Mouse (Mus musculus) midbrain, embryonic 16.5 days (tissue): ENCODE data around the gene Cep128. TPM values are rescaled to one million over a fixed set of nuclear protein-coding genes. Genes with fewer than 3 reads are reported as not detected.

Experiments used
- ATAC-seq: fragments of 200-750 bp; cut with Nextera tagmentation; 2 replicates; pipeline ENCODE4 v1.8.0; 2017; ENCODE audit warnings: moderate TSS enrichment
- H3K27ac ChIP-seq: fragments of 300-500 bp; sonication (generic); 2 replicates; pipeline ENCODE4 v1.5.1; 2014; ENCODE audit warnings: mild to moderate bottlenecking, low read length, mixed read lengths
- H3K27me3 ChIP-seq: fragments of 300-500 bp; sonication (generic); 2 replicates; pipeline ENCODE4 v1.6.1; 2014; ENCODE audit warnings: low read depth, low read length, mixed read lengths; ENCODE audit not compliant: control insufficient read depth, insufficient read depth
- H3K36me3 ChIP-seq: fragments of 300-500 bp; sonication (generic); 2 replicates; pipeline ENCODE4 v1.6.1; 2014; ENCODE audit warnings: mild to moderate bottlenecking, low read length, moderate library complexity, mixed read lengths; ENCODE audit not compliant: control insufficient read depth, insufficient read depth
- H3K4me1 ChIP-seq: fragments of 300-500 bp; sonication (generic); 2 replicates; pipeline ENCODE4 v1.6.1; 2014; ENCODE audit warnings: mild to moderate bottlenecking, low read length, mixed read lengths; ENCODE audit not compliant: control insufficient read depth, insufficient read depth
- H3K4me2 ChIP-seq: fragments of 300-500 bp; sonication (generic); 2 replicates; pipeline ENCODE4 v1.6.1; 2014; ENCODE audit warnings: mild to moderate bottlenecking, low read length, mixed read lengths
- H3K4me3 ChIP-seq: fragments of 300-500 bp; sonication (generic); 2 replicates; pipeline ENCODE4 v1.5.1; 2014; ENCODE audit warnings: low read depth, mild to moderate bottlenecking, low read length, moderate library complexity, mixed read lengths
- H3K9ac ChIP-seq: fragments of 300-500 bp; sonication (generic); 2 replicates; pipeline ENCODE4 v1.6.1; 2014; ENCODE audit warnings: low read depth, low read length, mixed read lengths
- H3K9me3 ChIP-seq: fragments of 300-500 bp; sonication (generic); replicated peaks from 2 replicates; pipeline ENCODE4 v1.6.1; 2014; ENCODE audit warnings: mild to moderate bottlenecking, low read length, mixed read lengths; ENCODE audit not compliant: control insufficient read depth, poor library complexity, severe bottlenecking
- WGBS: fragments of 180-500 bp; shearing (Covaris S2); extraction: QIAGEN DNeasy Blood & Tissue Kit; methylation state at CpG from one replicate; pipeline ENCODE4 v1.1.7; 2014; 5-methylcytosine and 5-hydroxymethylcytosine counted together
- polyA plus RNA-seq: library from polyadenylated mRNA; unstranded; fragments of >200 nt; fragmentation: Nextera tagmentation; extraction: Ambion mirVana; gene quantifications from 2 replicates; pipeline ENCODE4 v1.2.1, GENCODE M21; 2015

The Cep128 gene
- polyA plus RNA-seq, 1 experiment from 2014 or later: 3.6 TPM

GRCm38 (mm10) chr12:91262801-91263200, 121.4 kb downstream of the Cep128 start:
- Histone ChIP-seq H3K27ac (no peak overlapping the region), H3K4me2 (no peak overlapping the region), H3K9me3 (no peaks in the 10 kb centered on the region), H3K4me3 (no peak overlapping the region), H3K9ac (no peak overlapping the region), H3K4me1 (peaks cover 8% of the 10 kb centered on the region; the same call in 1 of the 2 replicates), H3K36me3 (no peaks in the 10 kb centered on the region), H3K27me3 (no peaks in the 10 kb centered on the region)
- ATAC-seq: no peak
- 81% methylated on average over 3 of the region's 3 CpGs for WGBS

DNA sequence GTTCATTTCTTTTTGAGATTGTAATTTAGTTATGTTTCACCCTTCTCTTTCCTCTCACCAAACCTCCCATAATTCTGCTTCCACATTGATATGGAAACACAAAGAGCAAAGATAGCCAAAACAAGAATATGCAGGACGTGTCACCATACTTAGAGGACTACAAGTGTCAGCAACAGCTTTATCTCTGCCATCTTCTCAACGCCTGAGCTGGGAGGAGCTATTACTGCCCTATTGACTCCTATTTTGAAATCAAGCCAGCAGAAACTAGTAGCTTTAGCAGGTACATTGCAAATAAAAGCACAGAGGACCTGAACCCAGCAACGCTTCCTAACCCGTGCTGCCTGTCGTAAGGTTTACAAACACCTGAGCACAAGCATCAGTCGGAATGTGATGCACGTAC, 127.9 kb downstream of the Cep128 start:
- no peak for ATAC-seq
- Histone ChIP-seq H3K4me1 (no peaks in the 10 kb centered on the region), H3K9me3 (no peaks in the 10 kb centered on the region), H3K36me3 (no peaks in the 10 kb centered on the region), H3K4me3 (no peak overlapping the region), H3K4me2 (no peak overlapping the region), H3K27me3 (no peaks in the 10 kb centered on the region), H3K27ac (no peak overlapping the region), H3K9ac (no peak overlapping the region)
- 93% methylated on average over 7 of the region's 7 CpGs for WGBS

GRCm38 (mm10) chr12:91254831-91255230, 129.4 kb downstream of the Cep128 start:
- ATAC-seq: no peak
- Histone ChIP-seq H3K9me3 (no peaks in the 10 kb centered on the region), H3K4me1 (no peaks in the 10 kb centered on the region), H3K36me3 (no peaks in the 10 kb centered on the region), H3K27me3 (no peaks in the 10 kb centered on the region), H3K4me3 (no peak overlapping the region), H3K27ac (no peak overlapping the region), H3K9ac (no peak overlapping the region), H3K4me2 (no peak overlapping the region)
- WGBS: 91% methylated on average over 6 of the region's 6 CpGs

GRCm38 (mm10) chr12:91220609-91221008, 163.6 kb downstream of the Cep128 start:
- ATAC-seq: no peak
- Histone ChIP-seq H3K4me3 (no peak overlapping the region), H3K36me3 (no peaks in the 10 kb centered on the region), H3K27me3 (no peaks in the 10 kb centered on the region), H3K9ac (no peak overlapping the region), H3K27ac (no peak overlapping the region), H3K9me3 (no peaks in the 10 kb centered on the region), H3K4me1 (no peaks in the 10 kb centered on the region), H3K4me2 (no peak overlapping the region)
- WGBS: 76% methylated on average over 7 of the region's 7 CpGs

DNA sequence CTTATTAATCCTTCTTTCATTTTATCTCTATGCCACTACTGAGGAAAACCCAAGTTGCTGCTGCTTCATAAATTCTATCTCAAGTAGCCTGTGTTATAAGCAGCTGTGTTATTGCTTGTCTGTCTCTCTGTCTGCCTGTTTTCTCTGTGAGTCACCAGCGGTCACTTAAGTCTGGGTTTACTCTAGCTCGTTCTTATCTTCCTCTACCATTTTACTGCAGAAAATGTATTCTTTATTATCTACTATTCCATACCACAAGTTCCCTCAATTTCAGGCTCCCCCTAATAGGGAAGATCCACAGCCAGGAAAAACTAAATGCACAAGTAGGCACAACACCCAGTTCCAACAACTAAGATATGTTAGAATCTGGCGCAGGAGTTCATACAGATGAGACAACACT, 178.7 kb downstream of the Cep128 start:
- H3K27me3 ChIP-seq: no peaks in the 10 kb centered on the region
- H3K36me3 ChIP-seq: no peaks in the 10 kb centered on the region
- ATAC-seq: no peak
- no peak overlapping the region for H3K9ac ChIP-seq
- no peaks in the 10 kb centered on the region for H3K9me3 ChIP-seq
- 93% methylated on average over 3 of the region's 3 CpGs for WGBS
- no peak overlapping the region for H3K4me3 ChIP-seq
- H3K27ac ChIP-seq: no peak overlapping the region
- no peak overlapping the region for H3K4me2 ChIP-seq
- no peaks in the 10 kb centered on the region for H3K4me1 ChIP-seq

- no peaks in the 10 kb centered on the region for H3K27me3 ChIP-seq
- WGBS: 71% methylated on average over 3 of the region's 3 CpGs
- no peaks in the 10 kb centered on the region for H3K4me1 ChIP-seq
- H3K27ac ChIP-seq: no peak overlapping the region
- no peak for ATAC-seq
- no peaks in the 10 kb centered on the region for H3K9me3 ChIP-seq
- no peak overlapping the region for H3K4me3 ChIP-seq
- H3K36me3 ChIP-seq: no peaks in the 10 kb centered on the region
- no peak overlapping the region for H3K9ac ChIP-seq
- no peak overlapping the region for H3K4me2 ChIP-seq
Observed at GRCm38 (mm10) chr12:91204330-91204729, 179.9 kb downstream of the Cep128 start.

GRCm38 (mm10) chr12:91202496-91202895, 181.7 kb downstream of the Cep128 start:
- H3K36me3 ChIP-seq: no peaks in the 10 kb centered on the region
- H3K4me1 ChIP-seq: no peaks in the 10 kb centered on the region
- H3K27ac ChIP-seq: no peak overlapping the region
- no peaks in the 10 kb centered on the region for H3K27me3 ChIP-seq
- no peak for ATAC-seq
- H3K9ac ChIP-seq: no peak overlapping the region
- no peak overlapping the region for H3K4me2 ChIP-seq
- 81% methylated on average over 1 of the region's 1 CpGs for WGBS
- no peak overlapping the region for H3K4me3 ChIP-seq
- no peaks in the 10 kb centered on the region for H3K9me3 ChIP-seq

DNA sequence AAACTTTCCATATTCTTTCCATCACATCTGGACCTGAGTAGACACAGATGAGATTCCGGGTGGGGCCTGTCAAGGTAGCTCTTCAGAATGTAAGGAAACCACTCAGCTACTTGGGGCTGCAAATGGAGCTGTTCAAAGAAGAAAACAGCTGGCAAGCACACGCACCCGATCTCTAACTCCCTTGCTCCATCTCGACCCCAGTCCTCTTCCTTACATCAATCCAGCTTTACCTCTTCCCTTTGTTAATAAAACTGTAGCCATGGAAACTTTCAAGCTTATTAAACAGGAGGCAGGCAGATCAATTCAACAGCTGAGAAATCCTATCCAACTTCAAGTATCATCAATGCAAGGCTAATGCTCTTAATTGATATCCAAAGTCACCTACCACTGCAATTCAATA, 195.1 kb downstream of the Cep128 start:
- Histone ChIP-seq H3K4me1 (no peaks in the 10 kb centered on the region), H3K9me3 (no peaks in the 10 kb centered on the region), H3K27me3 (no peaks in the 10 kb centered on the region), H3K4me2 (no peak overlapping the region), H3K4me3 (no peak overlapping the region), H3K27ac (no peak overlapping the region), H3K36me3 (no peaks in the 10 kb centered on the region), H3K9ac (no peak overlapping the region)
- no peak for ATAC-seq
- whole genome bisulfite sequencing: 26% methylated on average over 4 of the region's 4 CpGs

- H3K9me3 ChIP-seq: no peaks in the 10 kb centered on the region
- no peak overlapping the region for H3K9ac ChIP-seq
- no peak overlapping the region for H3K4me3 ChIP-seq
- no peak overlapping the region for H3K27ac ChIP-seq
- no peak overlapping the region for H3K4me2 ChIP-seq
- WGBS: 63% methylated on average over 5 of the region's 5 CpGs
- H3K36me3 ChIP-seq: no peaks in the 10 kb centered on the region
- no peak for ATAC-seq
- no peaks in the 10 kb centered on the region for H3K27me3 ChIP-seq
- H3K4me1 ChIP-seq: no peaks in the 10 kb centered on the region
Observed at GRCm38 (mm10) chr12:91185564-91185963, 198.6 kb downstream of the Cep128 start.

DNA sequence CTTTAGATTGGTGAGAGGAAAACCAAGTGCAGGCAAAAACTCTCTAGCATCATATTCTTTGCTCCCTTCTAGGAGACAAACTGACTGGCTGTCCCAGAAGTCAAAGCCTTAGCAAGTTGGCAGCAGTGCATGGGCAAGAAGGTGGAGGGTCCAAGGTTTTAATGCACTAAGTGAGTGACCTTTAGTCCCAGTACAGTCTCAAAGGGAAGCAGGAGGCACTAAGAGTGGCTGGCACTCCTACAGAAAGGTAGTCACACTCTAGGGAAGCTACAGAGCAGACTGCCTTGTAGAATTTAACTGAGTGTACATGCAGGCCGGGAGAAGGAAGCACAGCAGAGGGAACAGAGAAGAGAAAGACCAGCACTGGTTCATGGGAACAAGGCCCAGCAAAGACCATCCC, 199.6 kb downstream of the Cep128 start:
- no peaks in the 10 kb centered on the region for H3K27me3 ChIP-seq
- no peak for ATAC-seq
- H3K4me1 ChIP-seq: no peaks in the 10 kb centered on the region
- H3K9me3 ChIP-seq: no peaks in the 10 kb centered on the region
- no peaks in the 10 kb centered on the region for H3K36me3 ChIP-seq
- WGBS: 100% methylated on average over 1 of the region's 1 CpGs
- H3K4me2 ChIP-seq: no peak overlapping the region
- no peak overlapping the region for H3K9ac ChIP-seq
- H3K4me3 ChIP-seq: no peak overlapping the region
- H3K27ac ChIP-seq: no peak overlapping the region
